Mouse (Mus musculus) adrenal gland, adult 2 months (tissue): ENCODE measurements at regions not wholly inside any gene's neighbourhood (a gene's known extent, or its start where the extent isn't known, plus 50 kb on each side); places are given as distances from the start of the nearest gene placed in this dataset.
A peak's percentile ranks its signal among the peaks of the same experiment; 100 is the strongest.

Experiments
- DNase-seq: peaks from one replicate; pipeline ENCODE4 v3.0.0; 2021

- no peak for DNase-seq
Measured at GRCm38 (mm10) chr9:63850316-63850693, 92.5 kb upstream of the Smad3 start.

- DNase-seq, result no peak
Measured at GRCm38 (mm10) chr9:63849564-63850315, 91.9 kb upstream of the Smad3 start.

GRCm38 (mm10) chr9:63843883-63844485 is 86.2 kb upstream of the Smad3 start:
- peak; percentile 57 for DNase-seq

- no peak for DNase-seq
Measured at GRCm38 (mm10) chr9:63843431-63843830, 85.6 kb upstream of the Smad3 start.

GRCm38 (mm10) chr9:63841102-63841501 is 83.3 kb upstream of the Smad3 start:
- no peak for DNase-seq

- peak; percentile 87 for DNase-seq
Measured at GRCm38 (mm10) chr9:63838996-63839772, 81.4 kb upstream of the Smad3 start.

GRCm38 (mm10) chr9:63837552-63837951 is 79.8 kb upstream of the Smad3 start:
- DNase-seq, result no peak

- DNase-seq, result no peak
Measured at GRCm38 (mm10) chr9:63836565-63837284, 78.9 kb upstream of the Smad3 start.

- DNase-seq, result no peak
Measured at GRCm38 (mm10) chr9:63836036-63836435, 78.2 kb upstream of the Smad3 start.

GRCm38 (mm10) chr9:63834416-63834815 is 76.6 kb upstream of the Smad3 start:
- DNase-seq, result no peak

- no peak for DNase-seq
Measured at GRCm38 (mm10) chr9:63818163-63818562, 60.4 kb upstream of the Smad3 start.

GRCm38 (mm10) chr9:63816540-63816939 is 58.7 kb upstream of the Smad3 start:
- DNase-seq, result no peak

- peak; percentile 80 for DNase-seq
Measured at GRCm38 (mm10) chr9:63809901-63810587, 52.2 kb upstream of the Smad3 start.
